Mouse (Mus musculus) cerebellum, postnatal 25 days (tissue): Measurements from ENCODE around the gene Lrg1.

Source experiments
- DNase-seq, 2 experiments: peaks; one replicate each; pipeline ENCODE4 v3.0.0; 2021; ENCODE audit warnings: mixed read lengths in 2 of 2

The Lrg1 gene

GRCm38 (mm10) chr17:56121826-56122225, at the start of gene Lrg1:
Lrg1 (minus strand) TSS chr17:56122001.
- DNase-seq: no peak

DNA sequence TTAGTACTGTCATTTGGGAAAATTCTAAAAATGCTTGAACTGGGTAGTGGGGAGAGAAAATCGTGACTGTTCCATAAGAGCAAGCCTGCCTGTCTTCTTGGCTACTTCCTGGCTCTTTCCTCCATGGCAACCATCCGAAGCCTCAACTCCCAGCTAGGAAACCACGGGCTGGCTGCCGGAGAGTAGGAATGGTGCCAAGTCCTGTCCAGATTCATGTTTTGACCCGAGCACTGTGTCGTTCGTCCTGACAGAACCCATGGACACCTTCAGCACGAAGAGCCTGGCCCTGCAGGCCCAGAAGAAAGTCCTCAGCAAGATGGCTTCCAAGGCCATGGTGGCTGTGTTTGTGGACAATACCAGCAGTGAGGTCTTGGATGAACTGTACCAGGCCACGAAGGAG, 49.7 kb upstream of the Lrg1 start:
- DNase-seq: no peak

GRCm38 (mm10) chr17:56170636-56171035, 48.8 kb upstream of the Lrg1 start:
- no peak for DNase-seq

DNA sequence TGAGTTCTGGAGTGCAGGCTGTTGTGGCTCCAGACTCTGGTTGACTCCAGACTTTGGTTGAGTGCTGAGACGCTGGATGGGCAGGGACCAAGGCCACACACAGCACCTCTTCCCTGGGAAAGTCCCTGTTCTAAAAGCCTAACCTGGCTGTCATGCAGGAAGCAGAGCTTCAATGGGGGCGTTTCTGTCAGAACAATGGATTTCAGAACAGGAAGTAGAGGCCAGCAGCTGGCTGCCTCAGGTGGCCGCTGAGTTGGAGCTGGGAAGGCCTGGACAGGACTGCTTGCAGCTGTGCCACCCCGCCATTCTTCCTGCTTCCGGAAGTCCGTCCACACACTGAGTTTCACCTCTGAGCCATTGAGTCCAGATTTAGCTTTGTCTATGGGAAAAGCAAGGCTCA, 48.0 kb upstream of the Lrg1 start:
- DNase-seq: no peak

DNA sequence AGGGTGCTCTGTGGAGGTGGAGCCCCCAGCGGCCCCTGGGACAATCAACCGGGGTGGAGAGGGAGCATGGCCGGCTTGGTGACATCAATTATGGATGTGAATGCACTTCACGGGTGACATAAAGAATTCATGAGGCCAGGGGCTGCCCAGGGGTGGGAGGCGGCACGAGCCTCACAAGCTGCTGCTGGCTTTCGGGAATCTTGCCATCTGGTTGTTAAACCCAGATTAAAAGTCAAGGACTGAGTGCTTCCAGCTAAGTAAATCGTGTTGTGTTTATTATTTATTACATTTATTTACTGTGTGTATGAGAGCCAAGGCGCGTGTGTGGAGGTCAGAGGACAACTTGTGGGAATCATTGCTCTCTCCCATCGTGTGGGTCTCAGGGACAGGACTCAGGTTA, 43.9 kb upstream of the Lrg1 start:
- no peak for DNase-seq

DNA sequence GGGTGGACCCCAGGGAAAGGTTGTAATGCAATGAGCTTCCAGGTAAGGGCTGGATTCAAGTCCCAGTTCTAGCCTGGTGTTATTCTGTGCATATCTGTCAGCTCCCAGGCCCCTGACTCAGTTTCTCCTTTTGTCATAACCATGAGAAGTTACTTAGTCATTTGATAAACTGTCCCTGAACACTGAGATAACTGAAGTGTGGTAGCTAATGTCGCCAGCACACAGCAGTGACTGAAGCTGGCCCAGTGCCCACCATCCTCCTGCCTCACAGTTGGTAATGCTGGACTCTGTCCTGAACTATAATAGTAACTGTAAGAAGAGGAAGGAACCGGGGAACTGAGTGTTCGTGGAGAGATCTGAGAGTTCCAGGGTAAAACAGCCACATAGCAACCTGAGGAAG, 42.7 kb upstream of the Lrg1 start:
- peak in 1 of 2 experiments; percentile 40 for DNase-seq

- no peak for DNase-seq
Measured at GRCm38 (mm10) chr17:56163523-56164102, 41.8 kb upstream of the Lrg1 start.

DNA sequence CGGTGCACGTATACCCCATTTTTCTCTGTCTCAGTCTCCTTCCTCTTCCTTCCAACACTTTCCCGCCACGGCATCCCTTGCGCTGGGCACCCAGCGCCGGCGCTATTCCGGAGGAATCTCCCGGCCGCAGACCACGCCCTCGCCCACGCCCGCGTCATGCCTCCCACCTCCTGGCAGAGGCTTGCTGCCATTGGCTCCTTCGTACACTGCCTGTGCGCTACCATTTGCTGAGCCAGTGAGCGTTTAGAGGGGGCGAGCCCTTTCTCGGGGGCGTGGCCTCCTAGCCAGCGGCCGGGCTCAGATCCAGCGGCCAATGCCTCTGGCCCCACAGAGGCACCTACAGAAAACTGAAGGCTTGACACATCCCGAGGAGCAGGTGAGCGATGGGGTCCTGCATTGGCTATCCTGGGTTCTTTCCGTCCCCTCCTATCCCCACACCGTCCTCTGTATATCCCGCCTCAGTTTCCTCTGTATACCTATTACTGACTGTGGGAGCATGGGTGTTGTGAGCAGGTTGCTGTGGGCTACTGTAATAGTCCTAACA, 40.5 kb upstream of the Lrg1 start, which contains the start of gene Tnfaip8l1:
Tnfaip8l1 (plus strand) TSS at position 247 of the 544 bp plus-strand sequence.
- peak; percentile 92 to 96 for DNase-seq

- peak; percentile 62 to 75 for DNase-seq
Measured at GRCm38 (mm10) chr17:56159729-56160128, 37.9 kb upstream of the Lrg1 start.

DNA sequence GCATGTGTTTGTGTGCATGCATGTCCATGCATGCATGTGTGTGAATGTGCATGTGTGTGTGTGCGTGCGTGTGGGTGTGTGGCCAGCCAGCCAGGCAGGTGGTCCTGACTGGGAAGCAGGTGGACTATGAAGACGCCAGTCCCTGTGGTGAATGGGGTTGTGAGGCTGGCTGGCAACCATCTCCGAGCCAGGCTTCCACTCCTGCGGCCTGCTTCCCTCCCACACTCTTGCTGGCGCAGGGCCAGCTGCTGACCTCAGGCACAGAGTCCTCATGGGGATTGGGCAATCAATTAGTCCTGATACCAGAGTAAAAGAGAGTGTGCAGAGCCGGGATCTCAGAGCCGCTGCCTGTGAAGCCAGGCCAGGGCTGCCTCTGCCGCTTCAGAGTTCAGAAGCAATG, 31.8 kb upstream of the Lrg1 start:
- peak; percentile 52 to 67 for DNase-seq

DNA sequence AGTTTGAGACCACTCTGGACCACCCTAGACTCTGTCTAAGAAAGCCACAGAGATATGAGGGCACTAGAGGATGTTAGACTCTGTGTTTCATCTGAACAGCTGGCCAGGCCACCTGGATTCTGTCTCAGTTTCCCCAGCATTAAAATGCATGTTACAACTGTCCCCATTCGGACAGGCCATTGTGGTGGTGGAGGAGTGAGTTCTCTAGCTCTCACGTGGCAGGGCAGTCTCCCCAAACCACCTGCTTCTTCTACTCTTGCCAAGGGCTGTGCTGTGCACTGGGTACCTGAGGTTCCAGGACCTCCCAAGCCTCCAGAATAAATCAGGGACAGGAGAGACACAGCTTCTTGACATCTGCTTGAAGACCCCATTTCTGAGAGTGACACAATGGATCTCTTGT, 28.1 kb upstream of the Lrg1 start:
- DNase-seq: no peak

GRCm38 (mm10) chr17:56148790-56149618, 27.2 kb upstream of the Lrg1 start:
- no peak for DNase-seq

DNA sequence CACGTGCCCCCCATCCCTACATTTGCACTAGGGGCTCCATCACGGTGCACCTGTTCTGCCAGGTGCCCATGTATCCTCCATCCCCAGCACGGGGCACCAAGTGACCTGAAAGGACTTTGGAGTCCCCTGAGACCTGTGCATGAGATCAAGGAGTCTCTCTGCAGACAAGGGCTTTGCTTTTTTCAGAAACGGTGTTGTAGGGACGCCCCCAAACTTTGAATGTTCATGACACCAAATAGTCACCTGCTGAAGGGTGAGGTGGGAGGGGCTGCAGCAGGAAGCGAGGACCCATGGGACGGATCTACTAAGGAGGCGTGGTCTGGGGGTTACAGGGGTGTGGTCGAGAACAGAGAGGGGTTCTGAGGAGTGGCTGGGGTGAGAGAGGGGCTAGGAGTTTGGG, 26.5 kb upstream of the Lrg1 start:
- no peak for DNase-seq

- DNase-seq: no peak
Measured at GRCm38 (mm10) chr17:56147420-56147819, 25.6 kb upstream of the Lrg1 start.

DNA sequence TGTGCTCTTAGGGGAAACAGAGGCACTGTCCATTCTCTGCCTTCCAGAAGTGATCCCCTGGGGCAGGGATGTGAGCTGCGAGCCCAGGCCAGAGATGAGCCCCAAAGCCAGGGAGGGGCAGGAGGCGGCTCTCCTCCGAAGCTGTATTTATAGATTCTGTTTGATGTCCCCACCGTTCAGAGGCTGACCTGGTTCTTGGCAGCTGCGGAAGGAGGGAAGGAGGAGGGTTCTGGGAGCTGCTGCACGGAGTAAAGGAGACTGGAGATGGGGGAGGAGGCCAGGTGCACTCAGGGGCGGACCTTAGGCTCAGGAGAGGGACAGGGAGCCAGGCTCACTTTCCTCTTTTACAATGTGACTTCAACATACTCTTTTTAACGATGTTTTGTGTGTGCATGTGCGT, 24.3 kb upstream of the Lrg1 start:
- no peak for DNase-seq

DNA sequence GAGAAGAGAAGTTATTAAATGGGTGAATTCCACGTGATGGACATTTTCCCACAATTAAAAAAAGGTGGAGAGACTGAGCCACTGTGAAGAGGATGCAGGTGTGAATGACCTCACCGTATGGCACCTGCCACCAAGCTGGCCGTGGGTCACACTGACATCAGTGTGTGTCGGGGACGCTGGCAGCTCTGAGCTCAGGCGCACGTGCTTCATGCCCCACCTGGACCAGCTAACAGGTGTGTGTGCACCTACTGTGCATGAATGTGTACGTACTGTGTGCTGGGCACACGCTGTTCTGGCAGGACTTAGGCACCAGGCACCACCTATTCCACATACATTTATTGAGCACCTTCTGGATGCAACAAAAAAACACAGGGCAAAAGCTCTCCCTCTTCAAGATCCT, 22.7 kb upstream of the Lrg1 start:
- DNase-seq: no peak

DNA sequence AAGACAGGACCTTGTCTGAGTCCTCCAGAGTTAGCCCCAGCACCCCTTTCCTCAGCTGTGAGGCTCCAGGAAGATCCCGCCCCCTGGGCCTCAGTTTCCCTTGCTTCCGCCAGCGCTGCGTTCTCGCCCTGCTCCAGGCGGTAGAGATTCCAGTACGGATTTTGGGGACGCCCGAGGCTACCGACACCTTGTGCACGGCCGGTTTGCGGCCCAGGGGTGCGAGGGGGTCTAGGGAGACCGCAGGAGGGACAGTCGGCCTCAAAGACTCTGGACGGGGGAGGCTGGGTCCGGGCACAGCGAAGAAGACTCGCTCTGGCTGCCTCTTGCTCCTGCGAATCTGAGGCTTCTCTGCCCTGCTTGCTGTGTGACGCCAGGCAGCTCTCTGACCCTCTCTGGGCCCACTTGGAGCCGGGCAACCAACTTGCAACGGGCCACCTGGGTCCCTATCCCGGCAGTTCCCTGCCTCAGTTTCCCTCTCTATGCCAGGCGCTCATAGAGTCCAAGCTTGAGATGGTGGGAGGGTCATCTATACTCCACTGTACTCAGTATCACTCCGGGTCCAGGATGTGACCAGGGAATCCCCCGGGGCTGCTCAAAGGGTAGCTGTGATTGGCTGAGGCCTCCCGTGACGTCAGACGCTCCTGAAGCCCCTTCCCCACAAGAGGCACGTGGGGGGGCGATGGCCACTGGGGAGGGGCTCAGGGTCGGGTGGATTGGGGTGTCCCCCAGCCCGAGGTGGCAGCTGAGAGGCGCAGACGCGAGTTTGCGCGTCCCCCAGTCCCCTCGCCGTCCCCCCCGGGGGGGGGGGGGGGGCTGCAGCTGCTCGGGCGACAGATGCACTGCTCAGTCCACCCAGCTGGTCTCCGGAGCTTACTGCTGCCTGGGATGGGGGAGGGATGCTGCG, 20.2 kb upstream of the Lrg1 start:
- DNase-seq: peak; percentile 84 to 89

DNA sequence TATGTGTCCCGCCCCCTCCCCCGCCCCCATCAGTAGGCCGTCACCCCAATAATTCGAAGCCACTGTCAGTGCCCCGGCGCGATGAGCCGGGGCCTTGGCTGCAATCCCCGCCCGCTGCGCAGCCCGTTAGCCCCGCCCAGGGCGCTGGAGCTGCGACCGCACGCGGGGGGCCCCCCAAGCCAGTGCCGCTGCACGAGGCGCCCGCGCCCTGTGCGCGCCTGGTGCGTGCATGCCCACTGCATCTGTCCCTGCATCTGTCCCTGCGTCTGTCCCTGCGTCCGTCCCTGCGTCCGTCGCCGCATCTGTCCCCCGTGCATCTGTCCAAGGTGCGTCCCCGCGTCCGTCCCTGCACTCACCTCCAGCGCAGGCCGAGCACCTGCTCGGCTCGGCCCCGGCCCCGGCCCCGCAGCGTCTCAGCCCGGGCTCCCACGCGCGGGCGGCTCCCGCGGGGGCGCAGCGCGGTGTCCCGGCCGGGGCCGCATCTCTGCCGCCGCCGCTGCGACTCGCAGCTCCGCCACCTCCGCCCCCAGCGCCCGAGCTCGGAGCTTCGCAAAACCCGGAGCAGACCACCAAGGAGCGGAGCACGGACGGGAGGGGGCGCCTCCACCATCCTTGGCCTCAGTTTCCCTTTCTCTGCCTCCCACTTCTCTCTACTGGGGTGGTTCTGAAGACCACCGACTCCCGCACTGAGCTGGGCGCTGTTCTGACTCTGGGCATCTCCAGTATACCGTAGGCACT, 18.2 kb upstream of the Lrg1 start, which contains the start of gene Sema6b:
Sema6b (minus strand) TSS at position 486 of the 738 bp plus-strand sequence.
- peak; percentile 90 to 93 for DNase-seq

DNA sequence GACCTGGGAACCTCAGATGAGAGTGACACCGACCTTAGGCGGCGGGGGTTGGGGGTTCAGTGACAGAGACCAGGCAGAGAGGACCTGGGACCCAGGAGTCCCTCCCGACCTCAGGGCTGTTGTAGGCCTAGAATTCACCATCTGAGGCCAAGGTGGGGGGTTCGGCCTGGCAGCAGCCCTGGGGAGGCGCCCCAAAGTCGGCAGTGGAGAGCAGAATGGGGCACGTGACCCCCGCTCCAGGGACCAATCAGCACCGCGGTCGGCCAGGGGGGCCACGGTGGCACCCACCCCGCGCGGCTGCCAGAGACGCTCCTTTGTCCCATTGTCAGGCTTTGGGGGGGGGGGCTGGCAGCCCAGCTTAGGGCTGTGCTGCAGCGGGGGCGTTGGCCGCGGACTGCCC, 17.6 kb upstream of the Lrg1 start:
- DNase-seq: peak; percentile 50 to 66

GRCm38 (mm10) chr17:56137839-56138613, 16.2 kb upstream of the Lrg1 start:
- DNase-seq: peak in 1 of 2 experiments; percentile 57

- no peak for DNase-seq
Measured at GRCm38 (mm10) chr17:56136558-56136957, 14.8 kb upstream of the Lrg1 start.
